Mouse (Mus musculus) left cerebral cortex, adult 8-10 months (tissue): ENCODE data around the gene Zfp37. TPM values are rescaled to one million over a fixed set of nuclear protein-coding genes. Genes with fewer than 3 reads are reported as not detected.
"Not testable (repeated sequence)": the region's sequence is repeated elsewhere in the genome, so short reads cannot be mapped to it uniquely, and the experiment has no call there.

ENCODE experiments used
- DNase-seq, 2 experiments: peaks; one replicate each; pipeline ENCODE4 v3.0.0; 2022; ENCODE audit warnings: low spot score in 2 of 2
- total RNA-seq, 4 experiments: library from RNA; stranded (reverse); gene quantifications; 2 replicates each; pipeline ENCODE4 v1.2.4; 2022

Zfp37 gene
- total RNA-seq: 10 to 100 TPM; 20.7 to 27.1 (median 25.0) TPM

DNA sequence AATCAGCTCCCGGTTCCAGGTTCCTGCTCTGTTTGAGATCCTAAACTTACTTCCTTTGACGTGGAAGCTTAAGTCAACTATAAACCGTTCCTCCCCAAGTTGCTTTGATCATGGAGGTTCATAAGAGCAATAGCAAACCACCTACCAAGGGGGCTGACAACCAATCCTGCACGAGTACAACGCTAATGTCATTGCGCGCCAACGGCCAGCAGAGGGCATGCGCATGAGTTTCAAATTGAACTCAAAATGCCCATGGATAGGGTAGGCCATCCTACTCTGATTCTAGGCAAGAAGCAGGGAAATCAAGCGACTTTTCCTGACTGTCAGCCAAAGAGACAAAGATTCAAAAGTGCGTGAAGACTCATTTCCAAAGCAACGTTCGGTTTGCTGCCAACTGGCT is at the start of gene Zfp37:
Zfp37 (minus strand) TSS at position 279 of the 400 bp plus-strand sequence.
- DNase-seq: no peak

DNA sequence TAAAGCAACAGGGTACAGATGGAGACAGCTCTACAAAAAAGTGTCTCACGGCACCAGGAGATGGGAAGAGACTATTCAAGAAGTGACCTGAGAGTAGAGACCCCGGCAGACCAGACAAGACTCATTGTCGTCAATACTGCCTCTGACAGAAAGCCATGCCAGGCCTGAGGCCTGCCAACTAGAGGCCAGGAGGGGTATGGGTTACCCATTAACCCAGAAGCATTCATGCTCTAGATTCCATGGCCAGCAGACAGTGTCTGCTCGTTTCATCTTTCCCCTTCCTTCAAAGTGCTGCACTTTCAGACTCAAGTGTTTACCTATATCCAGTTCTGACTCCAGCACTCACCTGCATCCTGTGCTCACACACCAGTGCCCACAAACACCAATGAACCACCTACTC is 47.2 kb upstream of the Zfp37 start:
- DNase-seq: no peak

GRCm38 (mm10) chr4:62277222-62277621 is 46.4 kb upstream of the Zfp37 start:
- DNase-seq: no peak

DNA sequence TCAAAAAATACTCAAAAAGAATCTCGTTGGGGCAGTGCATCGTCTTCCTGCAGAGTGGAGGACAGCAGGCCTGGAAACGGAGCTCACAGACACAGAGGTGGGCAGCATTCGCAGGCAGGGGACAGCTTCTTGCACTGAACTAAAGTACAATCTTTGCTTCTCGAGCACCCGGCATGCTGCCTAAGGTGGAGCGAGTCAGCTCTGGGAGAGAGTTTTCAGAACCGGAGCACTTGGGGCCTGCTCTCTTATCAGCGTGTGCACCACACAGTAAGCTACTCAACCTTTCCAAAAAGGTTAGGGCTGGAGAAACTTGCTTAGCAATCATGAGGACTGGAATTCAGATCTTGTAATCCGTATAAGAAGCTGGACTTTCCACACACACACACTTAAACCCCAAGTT is 45.8 kb upstream of the Zfp37 start:
- DNase-seq: no peak

DNA sequence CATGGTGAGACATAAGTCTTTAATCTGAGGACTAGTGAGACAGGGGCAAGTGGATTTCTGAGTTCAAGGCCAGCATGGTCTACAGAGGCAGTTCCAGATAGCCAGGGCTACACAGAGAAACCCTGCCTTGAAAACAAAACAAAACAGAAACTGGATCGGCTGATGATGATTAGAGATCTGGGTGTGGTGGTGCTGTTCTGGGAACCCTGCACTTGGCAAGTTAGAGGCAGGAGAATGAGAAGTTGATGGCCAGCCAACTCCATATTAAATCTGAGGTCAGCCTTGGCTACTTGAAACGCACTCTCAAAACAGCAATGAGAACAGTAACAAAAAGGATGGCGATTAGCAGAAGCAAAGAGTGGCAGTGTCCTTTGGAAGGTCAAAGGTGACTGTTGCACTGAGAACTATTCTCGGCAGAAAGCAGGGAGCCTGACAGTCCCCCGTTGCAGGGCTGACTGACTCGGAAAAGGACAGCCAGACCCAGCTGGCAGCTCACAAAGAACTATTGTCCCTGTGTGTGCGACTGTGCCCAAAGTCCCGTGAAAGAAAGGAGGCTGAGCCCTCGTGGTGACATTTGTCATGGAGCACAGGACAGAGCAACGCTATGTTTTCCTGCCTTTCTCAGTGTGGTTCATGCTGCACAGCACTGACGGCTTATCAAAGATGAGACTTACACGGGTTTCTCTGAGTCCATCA is 44.1 kb upstream of the Zfp37 start:
- DNase-seq: no peak

DNA sequence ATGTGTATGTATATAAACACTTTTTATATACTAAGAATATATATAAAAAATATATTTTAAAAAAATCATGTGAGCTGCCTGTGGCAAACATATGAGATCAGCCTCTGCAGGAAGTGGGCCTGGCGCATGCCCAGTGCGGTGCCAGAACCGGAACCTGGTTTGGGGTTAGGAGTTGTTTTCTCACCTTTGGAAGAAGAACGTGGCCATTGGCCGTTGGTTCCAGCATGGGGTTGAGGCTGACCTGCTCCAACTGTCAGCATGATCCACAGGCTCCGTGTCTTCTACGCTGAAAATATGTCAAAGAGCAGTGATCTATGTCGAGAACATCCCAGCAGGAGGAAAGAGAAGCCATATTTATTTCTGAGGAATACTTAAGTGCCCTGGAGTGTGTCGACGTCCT is 43.1 kb upstream of the Zfp37 start:
- DNase-seq: no peak

DNA sequence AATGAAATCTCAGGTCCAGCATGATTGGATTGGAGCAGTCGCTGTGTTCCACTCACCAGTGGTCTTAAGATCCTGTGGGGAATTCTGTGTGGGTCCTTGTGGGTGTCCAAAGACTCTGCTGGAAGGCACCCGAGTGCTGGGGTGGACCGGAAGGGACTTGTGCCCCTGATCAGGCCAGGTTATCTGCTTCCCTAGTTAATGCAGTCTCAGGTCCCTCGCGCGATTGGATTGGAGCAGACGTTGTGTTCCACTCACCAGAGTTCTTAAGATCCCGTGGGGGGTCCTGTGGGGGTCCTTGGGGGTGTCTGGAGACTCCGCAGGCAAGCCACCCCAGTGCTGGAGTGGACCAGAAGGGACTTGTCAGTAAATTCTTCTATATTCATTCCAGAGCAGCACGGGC is 41.8 kb upstream of the Zfp37 start:
- DNase-seq: no peak

DNA sequence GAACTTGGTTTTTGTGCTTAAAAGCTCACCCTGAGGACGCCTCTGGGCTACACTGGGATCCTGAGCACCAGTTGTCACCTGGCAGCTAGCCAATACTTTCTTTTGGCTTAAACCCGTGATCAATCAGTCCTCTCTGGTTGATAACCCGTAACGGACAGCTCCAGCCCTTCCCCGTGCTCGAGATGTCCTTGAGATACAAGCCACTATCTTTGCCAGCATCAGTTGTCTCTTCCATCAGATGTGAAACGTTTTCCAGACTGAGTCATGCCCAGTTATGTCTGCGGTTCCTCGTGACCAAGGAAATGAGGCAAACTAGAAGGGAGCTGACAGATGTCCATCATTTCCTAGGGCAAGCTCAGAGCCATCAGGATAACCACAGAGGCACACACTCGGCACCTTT is 36.3 kb upstream of the Zfp37 start:
- DNase-seq: no peak

DNA sequence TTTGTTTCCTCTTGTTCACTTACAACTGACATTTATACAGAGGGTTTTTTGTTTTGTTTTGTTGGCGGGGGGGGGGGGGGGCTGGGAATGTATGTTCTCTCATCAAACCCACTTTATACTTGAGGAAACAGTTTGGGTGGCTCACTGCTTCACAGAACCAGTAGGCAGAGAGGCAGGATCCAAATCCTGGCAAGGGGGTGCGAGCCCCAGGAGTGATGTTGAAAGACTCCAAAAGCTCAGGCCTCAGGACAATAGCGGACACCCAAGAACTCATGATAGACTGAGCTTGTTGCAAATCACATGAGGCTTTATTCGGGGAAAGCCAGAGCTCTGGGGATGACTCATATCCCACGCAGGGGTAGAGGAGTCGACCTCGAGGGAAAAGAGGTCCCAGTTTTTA is 35.2 kb upstream of the Zfp37 start:
- DNase-seq: not testable (repeated sequence)

GRCm38 (mm10) chr4:62265154-62265836 is 34.4 kb upstream of the Zfp37 start:
- DNase-seq: no peak

GRCm38 (mm10) chr4:62263133-62263844 is 32.4 kb upstream of the Zfp37 start:
- DNase-seq: no peak

- no peak for DNase-seq
Measured at GRCm38 (mm10) chr4:62262276-62262675, 31.4 kb upstream of the Zfp37 start, which contains the start of gene Slc31a2. Gene Slc31a2, plus strand, starts transcription at chr4:62262562.

DNA sequence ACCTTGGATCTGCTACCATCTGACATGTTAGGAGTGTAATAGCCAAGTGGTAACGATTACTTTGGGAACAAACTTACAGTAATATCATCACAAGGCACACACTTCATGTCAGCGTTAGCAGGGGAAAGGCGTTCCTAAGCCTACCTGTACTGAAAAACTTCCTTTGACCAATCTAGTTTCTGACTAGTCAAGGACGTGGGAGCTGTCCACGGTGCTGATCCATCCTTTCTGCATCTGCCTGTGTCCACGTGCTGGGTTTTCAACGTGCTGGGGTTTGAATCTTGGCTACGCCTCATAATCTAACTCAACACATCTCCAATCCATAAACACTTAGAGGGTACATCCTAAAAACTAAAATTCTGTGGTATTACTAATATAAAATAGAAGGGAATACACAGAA is 26.1 kb upstream of the Zfp37 start:
- no peak for DNase-seq

DNA sequence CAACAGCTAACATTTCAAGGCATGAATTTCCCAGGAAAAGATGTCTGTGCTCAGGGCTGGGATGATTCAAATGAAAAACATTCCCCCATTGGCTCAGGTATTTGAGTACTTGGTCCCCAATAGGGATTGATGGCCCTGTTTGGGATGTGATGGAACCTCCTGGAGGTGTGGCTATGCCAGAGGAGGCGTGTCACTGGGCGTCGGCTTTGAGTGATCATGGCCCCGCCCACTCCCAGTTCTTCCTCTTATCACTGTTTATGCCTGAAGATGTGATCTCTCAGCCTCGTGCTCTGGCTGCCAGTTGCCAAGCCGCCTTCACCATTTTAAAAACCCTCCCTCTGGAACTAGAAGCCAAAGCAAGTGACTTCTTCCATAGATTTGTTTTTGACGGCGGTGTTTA is 23.7 kb upstream of the Zfp37 start:
- no peak for DNase-seq

DNA sequence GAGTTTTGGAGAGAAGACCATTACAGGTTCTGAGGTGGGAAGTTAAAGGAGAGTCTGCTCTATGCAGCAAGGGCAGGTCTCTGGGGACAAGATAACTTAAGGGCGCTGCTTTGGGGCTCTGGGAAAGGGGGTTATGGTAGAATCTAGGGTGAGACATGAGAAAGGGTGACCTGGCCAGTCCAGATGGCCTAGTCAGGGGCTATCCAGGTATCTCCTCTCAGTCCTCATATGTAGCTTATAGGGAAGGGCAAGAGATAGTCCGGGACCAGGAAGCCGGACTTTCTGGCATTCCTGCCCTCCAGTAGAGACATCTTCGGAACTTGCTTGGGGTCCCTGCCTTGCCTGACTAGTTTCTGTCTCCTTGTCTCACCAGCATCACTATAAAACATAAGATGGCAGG is 20.9 kb upstream of the Zfp37 start:
- DNase-seq: no peak

DNA sequence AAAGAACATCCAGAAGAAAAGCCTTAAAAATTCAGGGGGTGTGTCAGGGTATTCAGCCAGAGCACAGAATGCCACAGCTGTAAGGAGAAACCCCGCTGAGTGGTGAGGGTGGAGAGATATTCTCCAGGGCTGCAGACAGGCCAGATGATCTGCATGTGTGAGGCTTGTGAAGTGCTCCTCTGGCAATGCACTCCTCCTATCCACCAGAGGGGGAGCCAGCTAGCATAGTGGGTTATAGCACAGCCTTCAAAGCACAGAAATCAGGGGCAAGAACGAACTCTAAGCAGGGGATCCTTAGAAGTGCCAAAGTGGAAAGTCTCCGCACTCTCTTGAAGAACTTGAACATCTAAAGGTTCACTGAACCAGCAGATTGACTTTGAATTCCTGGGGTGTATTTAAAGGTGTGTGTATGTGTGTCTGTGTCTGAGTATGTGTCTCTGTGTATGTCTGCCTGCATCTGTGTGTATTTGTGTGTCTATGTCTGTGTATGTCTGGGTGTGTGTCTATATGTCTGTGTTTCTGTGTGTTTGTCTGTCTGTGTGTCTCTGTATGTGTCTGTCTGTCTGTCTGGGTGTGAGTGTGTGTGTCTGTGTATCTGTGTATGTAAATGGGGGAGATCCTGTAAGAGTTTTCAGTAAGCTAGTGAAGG is 20.2 kb upstream of the Zfp37 start:
- no peak for DNase-seq

- DNase-seq: no peak
Measured at GRCm38 (mm10) chr4:62248328-62248727, 17.5 kb upstream of the Zfp37 start.

DNA sequence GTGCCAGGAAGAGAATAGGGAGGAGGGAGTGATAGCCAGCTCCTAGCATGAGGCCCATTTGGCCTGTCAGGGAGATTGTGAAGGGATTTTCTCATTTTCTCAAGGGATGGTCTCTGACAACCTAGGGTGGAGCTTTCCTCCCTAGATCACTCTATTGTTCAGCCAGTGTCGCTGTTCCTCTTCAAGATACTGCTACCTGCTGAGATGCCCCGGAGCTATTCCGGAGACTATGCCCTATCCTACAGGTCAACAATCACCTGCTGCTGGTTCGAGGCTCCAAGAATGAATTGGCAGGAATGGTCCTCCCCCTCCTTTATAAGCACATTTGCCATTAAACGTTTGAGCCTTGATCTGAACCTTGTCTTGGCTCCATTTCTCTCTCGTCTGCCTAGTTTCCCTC is 9.7 kb upstream of the Zfp37 start:
- no peak for DNase-seq

DNA sequence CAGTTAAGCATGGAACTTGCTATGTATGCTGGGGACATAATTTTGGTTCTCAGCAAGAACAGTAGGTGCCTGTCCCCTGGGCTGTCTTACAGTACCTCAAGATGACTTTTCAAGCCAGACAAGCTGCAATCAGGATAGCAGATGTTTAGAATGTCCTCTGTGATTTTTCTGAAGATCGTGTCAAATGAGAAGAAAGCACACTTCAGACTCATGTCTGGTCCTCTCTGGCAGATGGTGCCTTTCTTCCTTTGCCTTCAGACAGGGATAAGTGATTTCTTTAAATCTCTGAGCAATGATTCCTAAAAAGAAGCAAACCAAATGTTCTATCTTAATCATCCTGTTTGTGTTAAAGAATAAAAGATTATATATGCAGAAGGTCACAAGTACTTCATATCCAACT is 694 bp downstream of the Zfp37 start:
- DNase-seq: no peak

DNA sequence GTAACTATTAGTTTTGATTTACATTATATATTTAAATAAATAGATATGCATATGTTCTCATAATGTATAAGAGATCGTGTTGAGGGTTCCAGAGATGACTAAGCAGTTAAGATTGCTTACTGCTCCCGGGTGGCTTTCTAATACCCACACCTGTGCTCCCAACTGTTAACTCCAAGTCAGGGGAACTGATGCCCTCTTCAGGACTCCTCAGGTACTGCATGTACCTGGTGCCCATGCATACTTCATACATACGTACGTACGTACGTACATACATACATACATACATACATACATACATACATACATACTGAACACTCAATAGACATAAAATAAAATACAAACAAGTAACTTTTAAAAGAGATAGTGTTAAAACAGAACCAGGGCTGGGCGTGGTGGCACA is 1.4 kb downstream of the Zfp37 start:
- no peak for DNase-seq

DNA sequence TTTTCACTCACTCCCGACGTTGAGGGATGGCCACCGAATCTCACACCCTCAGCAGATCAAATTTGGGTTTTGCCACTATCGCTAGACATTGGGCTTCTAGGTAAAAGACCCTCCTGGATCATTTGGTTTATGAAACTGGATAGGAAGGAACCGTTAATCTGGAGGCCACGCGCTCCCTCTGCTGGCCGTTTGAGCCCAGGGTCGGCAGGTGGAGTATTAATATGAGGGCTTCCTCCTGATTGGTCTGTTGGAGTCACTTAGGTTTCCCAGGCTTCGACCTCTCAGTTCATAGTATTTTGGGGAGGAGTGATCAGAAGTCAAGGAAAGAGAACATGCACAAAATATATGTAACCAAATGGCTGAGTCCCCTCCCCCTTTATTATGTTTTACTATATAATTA is 2.5 kb downstream of the Zfp37 start:
- DNase-seq: peak in 1 of 2 experiments; percentile 47

DNA sequence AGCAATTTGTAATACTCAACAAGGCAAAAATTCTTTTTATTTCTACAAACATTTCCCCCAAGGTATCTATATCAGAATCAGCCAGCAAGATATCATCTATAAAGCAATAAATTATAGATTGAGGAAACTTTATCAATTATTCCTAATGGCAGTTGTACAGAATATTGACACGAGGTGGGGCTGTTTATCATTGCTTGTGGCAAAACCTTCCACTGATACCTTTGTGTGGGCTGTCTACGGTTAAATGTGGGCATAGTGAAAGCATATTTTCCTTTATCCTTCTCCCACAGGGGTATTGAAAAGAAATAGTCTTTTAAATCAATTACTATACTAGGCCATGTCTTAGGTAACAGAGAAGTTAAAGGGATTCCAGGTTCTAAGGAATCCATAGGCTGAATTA is 17.4 kb downstream of the Zfp37 start:
- no peak for DNase-seq
